Mouse (Mus musculus) limb, embryonic 14.5 days (tissue): ENCODE measurements at regions not wholly inside any gene's neighbourhood (a gene's known extent, or its start where the extent isn't known, plus 50 kb on each side); places are given as distances from the start of the nearest gene placed in this dataset.

ENCODE experiments used
- ATAC-seq: fragments of 200-750 bp; cut with Nextera tagmentation; 2 replicates; pipeline ENCODE4 v1.8.0; 2017; ENCODE audit warnings: low read depth, moderate number of reproducible peaks, moderate TSS enrichment; ENCODE audit not compliant: low FRiP score
- DNase-seq: peaks from one replicate; pipeline ENCODE4 v3.0.0-alpha.2; 2015; ENCODE audit warnings: low spot score
- H3K27ac ChIP-seq: fragments of 300-500 bp; sonication (generic); replicated peaks from 2 replicates; pipeline ENCODE4 v1.5.1; 2014; ENCODE audit warnings: low read depth, mild to moderate bottlenecking, low read length, moderate library complexity, mixed read lengths
- H3K27me3 ChIP-seq: fragments of 300-500 bp; sonication (generic); 2 replicates; pipeline ENCODE4 v1.6.1; 2014; ENCODE audit warnings: low read length, mixed read lengths; ENCODE audit not compliant: control insufficient read depth, insufficient read depth
- H3K36me3 ChIP-seq: fragments of 300-500 bp; sonication (generic); 2 replicates; pipeline ENCODE4 v1.6.1; 2014; ENCODE audit warnings: mild to moderate bottlenecking, low read length, moderate library complexity, mixed read lengths; ENCODE audit not compliant: control insufficient read depth, insufficient read depth
- H3K4me1 ChIP-seq: fragments of 300-500 bp; sonication (generic); 2 replicates; pipeline ENCODE4 v1.6.1; 2014; ENCODE audit warnings: antibody characterized with exemption, low read length, mixed read lengths; ENCODE audit not compliant: control insufficient read depth, insufficient read depth
- H3K4me2 ChIP-seq: fragments of 300-500 bp; sonication (generic); replicated peaks from 2 replicates; pipeline ENCODE4 v1.6.1; 2014; ENCODE audit warnings: low read depth, mild to moderate bottlenecking, low read length, moderate library complexity; ENCODE audit not compliant: severe bottlenecking
- H3K4me3 ChIP-seq: fragments of 300-500 bp; sonication (generic); replicated peaks from 2 replicates; pipeline ENCODE4 v1.5.1; 2014; ENCODE audit warnings: low read length
- H3K9ac ChIP-seq: fragments of 300-500 bp; sonication (generic); 2 replicates; pipeline ENCODE4 v1.6.1; 2014; ENCODE audit warnings: mild to moderate bottlenecking, low read depth, low read length, moderate library complexity; ENCODE audit not compliant: severe bottlenecking
- H3K9me3 ChIP-seq: fragments of 300-500 bp; sonication (generic); 2 replicates; pipeline ENCODE4 v1.6.1; 2016; ENCODE audit warnings: low read length; ENCODE audit not compliant: control insufficient read depth
- POLR2A ChIP-seq: fragments of 200-500 bp; IDR thresholded peaks from 2 replicates; pipeline ENCODE4 v1.8.0; 2012; ENCODE audit warnings: inconsistent platforms, mild to moderate bottlenecking, moderate library complexity, borderline replicate concordance; ENCODE audit not compliant: insufficient read depth, insufficient read length; ENCODE audit errors: extremely low read depth
- WGBS: fragments of 180-500 bp; shearing (Covaris S2); extraction: QIAGEN DNeasy Blood & Tissue Kit; methylation state at CpG from one replicate; pipeline ENCODE4 v1.1.7; 2014; 5-methylcytosine and 5-hydroxymethylcytosine counted together

GRCm38 (mm10) chr13:46069571-46069970 lies 104.8 kb upstream of the Atxn1 start:
- Histone ChIP-seq H3K9ac (no peak overlapping the region), H3K27me3 (no peaks in the 10 kb centered on the region), H3K36me3 (no peaks in the 10 kb centered on the region), H3K4me2 (no peak overlapping the region), H3K4me1 (no peaks in the 10 kb centered on the region), H3K4me3 (no peak overlapping the region), H3K27ac (no peak overlapping the region), H3K9me3 (peaks cover 3% of the 10 kb centered on the region; the same call in 1 of the 2 replicates)
- no peak for ATAC-seq
- no peak for DNase-seq
- TF ChIP-seq POLR2A: no peak
- 62% methylated on average over 3 of the region's 3 CpGs for WGBS

- 91% methylated on average over 7 of the region's 7 CpGs for whole genome bisulfite sequencing
- no peak for ATAC-seq
- no peaks in the 10 kb centered on the region for H3K27me3 ChIP-seq
These were observed 98.0 kb upstream of the Atxn1 start for GRCm38 (mm10) chr13:46062758-46063157.

DNA sequence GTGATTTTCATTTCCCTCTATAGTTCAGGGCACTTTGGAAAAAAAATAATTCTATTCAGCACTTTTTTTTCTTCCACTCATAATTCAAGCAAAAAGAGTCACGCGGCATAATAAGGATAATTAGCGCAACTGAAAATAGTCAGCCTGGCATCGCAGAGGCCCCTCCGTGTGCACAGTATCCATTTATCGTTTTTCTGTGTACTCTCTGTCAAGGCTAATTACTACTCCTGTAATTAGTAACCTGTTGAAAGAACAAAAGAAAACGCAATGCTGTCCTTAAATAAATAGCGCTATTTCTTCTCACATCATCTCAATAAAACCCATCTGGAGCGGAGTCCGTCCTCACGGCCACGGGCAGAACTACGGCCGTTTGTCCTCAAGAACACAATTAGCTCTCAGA lies 95.1 kb upstream of the Atxn1 start:
- Histone ChIP-seq H3K4me3 (no peak overlapping the region), H3K36me3 (no peaks in the 10 kb centered on the region), H3K27ac (no peak overlapping the region), H3K27me3 (no peaks in the 10 kb centered on the region), H3K9ac (no peak overlapping the region), H3K9me3 (no peaks in the 10 kb centered on the region), H3K4me2 (no peak overlapping the region), H3K4me1 (no peaks in the 10 kb centered on the region)
- DNase-seq: no peak
- WGBS: 69% methylated on average over 14 of the region's 14 CpGs
- ATAC-seq: no peak
- no peak for TF ChIP-seq POLR2A

More at GRCm38 (mm10) chr13:46062758-46063157, 98.0 kb upstream of the Atxn1 start:
- Histone ChIP-seq H3K4me3 (no peak overlapping the region), H3K4me1 (no peaks in the 10 kb centered on the region), H3K4me2 (no peak overlapping the region), H3K36me3 (no peaks in the 10 kb centered on the region), H3K27ac (no peak overlapping the region), H3K9me3 (no peaks in the 10 kb centered on the region), H3K9ac (no peak overlapping the region)
- TF ChIP-seq POLR2A: no peak
- no peak for DNase-seq

DNA sequence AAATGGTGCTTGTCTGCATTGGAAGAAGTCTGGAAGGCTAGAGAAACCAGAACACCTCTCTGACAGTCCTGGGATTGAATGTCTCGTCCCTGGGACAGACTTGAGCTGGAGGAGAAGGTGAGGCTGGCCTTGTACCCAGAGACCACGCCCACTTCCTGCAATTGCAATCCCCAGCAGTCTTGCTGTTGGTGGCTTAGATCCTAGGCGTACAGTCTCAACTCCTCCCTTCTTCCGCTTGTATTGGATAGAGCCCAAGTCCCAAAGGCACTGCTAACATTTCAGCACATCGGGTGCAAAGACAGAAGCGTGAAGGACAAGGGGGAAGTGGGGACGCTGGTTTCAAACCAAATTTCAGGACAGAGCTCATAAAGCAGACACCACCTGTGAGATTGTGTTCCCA lies 94.1 kb upstream of the Atxn1 start:
- no peak overlapping the region for H3K4me3 ChIP-seq
- WGBS: 33% methylated on average over 7 of the region's 7 CpGs
- H3K9me3 ChIP-seq: no peaks in the 10 kb centered on the region
- ATAC-seq: no peak
- peak; percentile 33 for DNase-seq
- H3K27ac ChIP-seq: no peak overlapping the region
- H3K4me1 ChIP-seq: no peaks in the 10 kb centered on the region
- no peak overlapping the region for H3K9ac ChIP-seq
- H3K27me3 ChIP-seq: no peaks in the 10 kb centered on the region
- TF ChIP-seq POLR2A: no peak
- H3K4me2 ChIP-seq: no peak overlapping the region
- H3K36me3 ChIP-seq: no peaks in the 10 kb centered on the region

GRCm38 (mm10) chr13:46058341-46058740 lies 93.5 kb upstream of the Atxn1 start:
- H3K4me2 ChIP-seq: no peak overlapping the region
- no peak for TF ChIP-seq POLR2A
- no peaks in the 10 kb centered on the region for H3K36me3 ChIP-seq
- H3K9me3 ChIP-seq: no peaks in the 10 kb centered on the region
- no peak overlapping the region for H3K9ac ChIP-seq
- no peak overlapping the region for H3K4me3 ChIP-seq
- H3K4me1 ChIP-seq: no peaks in the 10 kb centered on the region
- H3K27ac ChIP-seq: no peak overlapping the region
- ATAC-seq (no peak), DNase-seq (no peak)
- WGBS: 86% methylated on average over 3 of the region's 3 CpGs
- no peaks in the 10 kb centered on the region for H3K27me3 ChIP-seq

DNA sequence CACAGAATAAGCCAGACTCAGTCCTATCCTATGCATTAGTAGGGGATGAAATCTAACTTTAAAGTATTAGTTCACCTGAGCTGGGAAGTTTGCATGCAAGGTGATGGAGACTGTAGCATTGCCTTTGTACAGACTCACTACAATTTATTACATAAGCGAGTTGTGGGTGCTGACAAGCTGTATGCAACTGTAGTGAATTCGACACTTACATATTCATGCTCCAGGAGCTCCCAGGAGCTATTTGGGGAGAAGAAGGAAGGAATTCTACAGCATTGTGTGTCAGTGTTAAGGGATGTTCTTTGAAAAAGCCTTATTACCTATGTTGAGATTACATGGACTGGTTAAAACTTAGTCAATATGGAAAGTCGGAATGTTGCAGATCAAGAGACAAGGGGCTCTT lies 90.6 kb upstream of the Atxn1 start:
- H3K27me3 ChIP-seq: no peaks in the 10 kb centered on the region
- DNase-seq (no peak), ATAC-seq (no peak)
- no peak overlapping the region for H3K9ac ChIP-seq
- H3K9me3 ChIP-seq: no peaks in the 10 kb centered on the region
- TF ChIP-seq POLR2A: no peak
- no peaks in the 10 kb centered on the region for H3K36me3 ChIP-seq
- H3K4me2 ChIP-seq: no peak overlapping the region
- H3K4me3 ChIP-seq: no peak overlapping the region
- no peaks in the 10 kb centered on the region for H3K4me1 ChIP-seq
- 81% methylated on average over 3 of the region's 3 CpGs for WGBS
- H3K27ac ChIP-seq: no peak overlapping the region
